Mouse (Mus musculus): Measurements from ENCODE around the gene Thada.

- TF ChIP-seq POLR2A (IDR thresholded peaks at IDR 0.05; ENCODE audit: insufficient read depth, low read depth, low read length) (no peak), EP300 (IDR thresholded peaks at IDR 0.05; ENCODE audit: insufficient read depth, low read depth, low read length) (no peak)
These were observed 307.6 kb downstream of the Thada start for GRCm38 (mm10) chr17:84158461-84158795.

Measured in heart, adult 2 months (tissue).